Mouse (Mus musculus): ENCODE measurements around the gene Ints3. TPM values are rescaled to one million over a fixed set of nuclear protein-coding genes. Genes with fewer than 3 reads are reported as not detected.

Ints3 gene
- polyA plus RNA-seq, 1 experiment from 2014 or later: 33.6 TPM

- Histone ChIP-seq H3K4me2 (replicated peaks) (no peak overlapping the region), H3K4me1 (peaks cover 17% of the 10 kb centered on the region), H3K27me3 (peaks cover 43% of the 10 kb centered on the region), H3K36me3 (no peaks in the 10 kb centered on the region), H3K27ac (replicated peaks) (no peak overlapping the region), H3K9ac (replicated peaks) (no peak overlapping the region), H3K4me3 (no peak overlapping the region), H3K9me3 (no peaks in the 10 kb centered on the region)
- 88% methylated on average over 3 of the region's 3 CpGs for WGBS
- ATAC-seq (replicated peaks): no peak
Measured at GRCm38 (mm10) chr3:90461935-90462334, 28.5 kb upstream of the Ints3 start.

GRCm38 (mm10) chr3:90460315-90460714, 26.9 kb upstream of the Ints3 start:
- H3K27ac ChIP-seq (replicated peaks): no peak overlapping the region
- ATAC-seq (replicated peaks): no peak

GRCm38 (mm10) chr3:90459727-90460126, 26.3 kb upstream of the Ints3 start:
- Histone ChIP-seq H3K4me2 (replicated peaks) (no peak overlapping the region), H3K9ac (replicated peaks) (no peak overlapping the region), H3K27ac (replicated peaks) (no peak overlapping the region), H3K27me3 (peaks cover 27% of the 10 kb centered on the region), H3K9me3 (no peaks in the 10 kb centered on the region), H3K36me3 (no peaks in the 10 kb centered on the region), H3K4me3 (no peak overlapping the region), H3K4me1 (no peaks in the 10 kb centered on the region)
- 78% methylated on average over 9 of the region's 9 CpGs for WGBS
- no peak for ATAC-seq (replicated peaks)

More at GRCm38 (mm10) chr3:90460315-90460714, 26.9 kb upstream of the Ints3 start:
- no peaks in the 10 kb centered on the region for H3K9me3 ChIP-seq
- peaks cover 32% of the 10 kb centered on the region for H3K27me3 ChIP-seq
- no peak overlapping the region for H3K4me2 ChIP-seq (replicated peaks)
- H3K4me3 ChIP-seq: no peak overlapping the region
- WGBS: 78% methylated on average over 5 of the region's 5 CpGs
- no peaks in the 10 kb centered on the region for H3K36me3 ChIP-seq
- peaks cover 5% of the 10 kb centered on the region for H3K4me1 ChIP-seq
- no peak overlapping the region for H3K9ac ChIP-seq (replicated peaks)

- H3K4me1 ChIP-seq: no peaks in the 10 kb centered on the region
- H3K4me3 ChIP-seq: no peak overlapping the region
- H3K27ac ChIP-seq (replicated peaks): no peak overlapping the region
- ATAC-seq (replicated peaks): no peak
- no peaks in the 10 kb centered on the region for H3K27me3 ChIP-seq
- no peaks in the 10 kb centered on the region for H3K36me3 ChIP-seq
- WGBS: 90% methylated on average over 14 of the region's 14 CpGs
- no peak overlapping the region for H3K9ac ChIP-seq (replicated peaks)
- no peak overlapping the region for H3K4me2 ChIP-seq (replicated peaks)
- H3K9me3 ChIP-seq: no peaks in the 10 kb centered on the region
Measured at GRCm38 (mm10) chr3:90454931-90455330, 21.5 kb upstream of the Ints3 start.

- 65% methylated on average over 10 of the region's 10 CpGs for WGBS
- H3K27me3 ChIP-seq: no peaks in the 10 kb centered on the region
- no peak overlapping the region for H3K27ac ChIP-seq (replicated peaks)
- H3K9me3 ChIP-seq: no peaks in the 10 kb centered on the region
- H3K4me3 ChIP-seq: no peak overlapping the region
- no peak overlapping the region for H3K9ac ChIP-seq (replicated peaks)
- no peak for ATAC-seq (replicated peaks)
- H3K36me3 ChIP-seq: no peaks in the 10 kb centered on the region
- peaks cover 7% of the 10 kb centered on the region for H3K4me1 ChIP-seq
- H3K4me2 ChIP-seq (replicated peaks): no peak overlapping the region
Measured at GRCm38 (mm10) chr3:90451396-90452095, 18.1 kb upstream of the Ints3 start.

- no peak for ATAC-seq (replicated peaks)
- Histone ChIP-seq H3K4me1 (peaks cover 12% of the 10 kb centered on the region), H3K4me3 (no peak overlapping the region), H3K27ac (replicated peaks) (no peak overlapping the region), H3K4me2 (replicated peaks) (no peak overlapping the region), H3K9me3 (no peaks in the 10 kb centered on the region), H3K9ac (replicated peaks) (no peak overlapping the region), H3K36me3 (no peaks in the 10 kb centered on the region), H3K27me3 (no peaks in the 10 kb centered on the region)
- WGBS: 39% methylated on average over 12 of the region's 12 CpGs
Measured at GRCm38 (mm10) chr3:90450874-90451273, 17.5 kb upstream of the Ints3 start.

GRCm38 (mm10) chr3:90448626-90449025, 15.2 kb upstream of the Ints3 start:
- Histone ChIP-seq H3K9me3 (no peaks in the 10 kb centered on the region), H3K4me3 (no peak overlapping the region), H3K36me3 (no peaks in the 10 kb centered on the region), H3K4me2 (replicated peaks) (no peak overlapping the region), H3K27me3 (no peaks in the 10 kb centered on the region), H3K4me1 (peaks cover 12% of the 10 kb centered on the region), H3K27ac (replicated peaks) (no peak overlapping the region), H3K9ac (replicated peaks) (no peak overlapping the region)
- WGBS: 18% methylated on average over 6 of the region's 6 CpGs
- ATAC-seq (replicated peaks): no peak

- Histone ChIP-seq H3K27ac (replicated peaks) (peak overlapping the region; percentile 73), H3K4me1 (peaks cover 12% of the 10 kb centered on the region), H3K36me3 (no peaks in the 10 kb centered on the region), H3K4me2 (replicated peaks) (peak overlapping the region; percentile 62), H3K9me3 (no peaks in the 10 kb centered on the region), H3K9ac (replicated peaks) (peak overlapping the region; percentile 47), H3K4me3 (peak overlapping the region; percentile 40), H3K27me3 (no peaks in the 10 kb centered on the region)
- ATAC-seq (replicated peaks): peak; percentile 31; the same call in 1 of the 2 replicates
- 48% methylated on average over 7 of the region's 7 CpGs for WGBS
Measured at GRCm38 (mm10) chr3:90447123-90447494, 13.7 kb upstream of the Ints3 start.

- H3K9ac ChIP-seq (replicated peaks): peak overlapping the region; percentile 47
- peak overlapping the region; percentile 62 for H3K4me2 ChIP-seq (replicated peaks)
- no peaks in the 10 kb centered on the region for H3K9me3 ChIP-seq
- peak overlapping the region; percentile 40 for H3K4me3 ChIP-seq
- H3K27ac ChIP-seq (replicated peaks): peak overlapping the region; percentile 73
- H3K27me3 ChIP-seq: no peaks in the 10 kb centered on the region
- WGBS: 2% methylated on average over 17 of the region's 17 CpGs
- peak; percentile 91 for ATAC-seq (replicated peaks)
- H3K4me1 ChIP-seq: peaks cover 12% of the 10 kb centered on the region
- no peaks in the 10 kb centered on the region for H3K36me3 ChIP-seq
Measured at GRCm38 (mm10) chr3:90446389-90447122, 13.1 kb upstream of the Ints3 start.

GRCm38 (mm10) chr3:90445417-90446200, 12.2 kb upstream of the Ints3 start:
- no peaks in the 10 kb centered on the region for H3K27me3 ChIP-seq
- peak overlapping the region; percentile 73; the same call in 1 of the 2 replicates for H3K27ac ChIP-seq (replicated peaks)
- peak overlapping the region; percentile 62 for H3K4me2 ChIP-seq (replicated peaks)
- 71% methylated on average over 11 of the region's 11 CpGs for WGBS
- peaks cover 12% of the 10 kb centered on the region for H3K4me1 ChIP-seq
- peak overlapping the region; percentile 40 for H3K4me3 ChIP-seq
- no peak for ATAC-seq (replicated peaks)
- H3K9ac ChIP-seq (replicated peaks): no peak overlapping the region
- H3K9me3 ChIP-seq: no peaks in the 10 kb centered on the region
- no peaks in the 10 kb centered on the region for H3K36me3 ChIP-seq

- no peaks in the 10 kb centered on the region for H3K27me3 ChIP-seq
- no peak overlapping the region for H3K9ac ChIP-seq (replicated peaks)
- H3K36me3 ChIP-seq: no peaks in the 10 kb centered on the region
- no peak overlapping the region for H3K27ac ChIP-seq (replicated peaks)
- no peak overlapping the region for H3K4me2 ChIP-seq (replicated peaks)
- H3K9me3 ChIP-seq: no peaks in the 10 kb centered on the region
- H3K4me3 ChIP-seq: no peak overlapping the region
- no peak for ATAC-seq (replicated peaks)
- 88% methylated on average over 3 of the region's 3 CpGs for WGBS
- peaks cover 12% of the 10 kb centered on the region for H3K4me1 ChIP-seq
Measured at GRCm38 (mm10) chr3:90443977-90444376, 10.6 kb upstream of the Ints3 start.

GRCm38 (mm10) chr3:90440756-90441155, 7.3 kb upstream of the Ints3 start:
- H3K9me3 ChIP-seq: no peaks in the 10 kb centered on the region
- no peaks in the 10 kb centered on the region; the same call in 1 of the 2 replicates for H3K27me3 ChIP-seq
- H3K4me2 ChIP-seq (replicated peaks): no peak overlapping the region
- no peak for ATAC-seq (replicated peaks)
- H3K27ac ChIP-seq (replicated peaks): no peak overlapping the region
- whole genome bisulfite sequencing: 82% methylated on average over 2 of the region's 2 CpGs
- H3K4me3 ChIP-seq: no peak overlapping the region
- H3K4me1 ChIP-seq: no peaks in the 10 kb centered on the region; the same call in 1 of the 2 replicates
- H3K9ac ChIP-seq (replicated peaks): no peak overlapping the region
- H3K36me3 ChIP-seq: no peaks in the 10 kb centered on the region
